Mouse (Mus musculus) heart, embryonic 11.5 days (tissue): ENCODE measurements around the gene Hemk1. TPM values are rescaled to one million over a fixed set of nuclear protein-coding genes. Genes with fewer than 3 reads are reported as not detected.
A peak's percentile ranks its signal among the peaks of the same experiment; 100 is the strongest.

Experiments used
- ATAC-seq: fragments of 200-750 bp; cut with Nextera tagmentation; replicated peaks from 2 replicates; pipeline ENCODE4 v1.8.0; 2017; ENCODE audit warnings: moderate library complexity; ENCODE audit not compliant: insufficient number of reproducible peaks, low FRiP score, low TSS enrichment
- H3K27ac ChIP-seq: fragments of 300-500 bp; sonication (generic); 2 replicates; pipeline ENCODE4 v1.5.1; 2014; ENCODE audit warnings: mild to moderate bottlenecking, low read depth, low read length
- H3K27me3 ChIP-seq: fragments of 300-500 bp; sonication (generic); 2 replicates; pipeline ENCODE4 v1.6.1; 2014; ENCODE audit warnings: mild to moderate bottlenecking, low read length, mixed read lengths; ENCODE audit not compliant: control insufficient read depth, insufficient read depth
- H3K36me3 ChIP-seq: fragments of 300-500 bp; sonication (generic); 2 replicates; pipeline ENCODE4 v1.6.1; 2014; ENCODE audit warnings: mild to moderate bottlenecking, low read length, moderate library complexity, mixed read lengths; ENCODE audit not compliant: control insufficient read depth, insufficient read depth
- H3K4me1 ChIP-seq: fragments of 300-500 bp; sonication (generic); 2 replicates; pipeline ENCODE4 v1.6.1; 2014; ENCODE audit warnings: low read length; ENCODE audit not compliant: control insufficient read depth, insufficient read depth
- H3K4me2 ChIP-seq: fragments of 300-500 bp; sonication (generic); 2 replicates; pipeline ENCODE4 v1.6.1; 2014; ENCODE audit warnings: mild to moderate bottlenecking, moderate library complexity
- H3K4me3 ChIP-seq: fragments of 300-500 bp; sonication (generic); 2 replicates; pipeline ENCODE4 v1.5.1; 2014; ENCODE audit warnings: low read depth, low read length
- H3K9ac ChIP-seq: fragments of 300-500 bp; sonication (generic); 2 replicates; pipeline ENCODE4 v1.6.1; 2014; ENCODE audit warnings: mild to moderate bottlenecking, low read depth, low read length, moderate library complexity
- H3K9me3 ChIP-seq: fragments of 300-500 bp; sonication (generic); replicated peaks from 2 replicates; pipeline ENCODE4 v1.6.1; 2016; ENCODE audit warnings: low read length; ENCODE audit not compliant: control insufficient read depth
- WGBS: fragments of 180-500 bp; shearing (Covaris S2); extraction: QIAGEN DNeasy Blood & Tissue Kit; methylation state at CpG from one replicate; pipeline ENCODE4 v1.1.7; 2014; ENCODE audit not compliant: insufficient replicate concordance; 5-methylcytosine and 5-hydroxymethylcytosine counted together
- polyA plus RNA-seq: library from polyadenylated mRNA; unstranded; fragments of >200 nt; fragmentation: Nextera tagmentation; extraction: Ambion mirVana; gene quantifications from 2 replicates; pipeline ENCODE4 v1.2.1, GENCODE M21; 2014

Gene Hemk1
- polyA plus RNA-seq, 1 experiment from 2014 or later = 12.1 TPM

GRCm38 (mm10) chr9:107372441-107372840 is 34.3 kb upstream of the Hemk1 start:
- Histone ChIP-seq H3K4me2 (no peak overlapping the region), H3K27ac (0 out of 2 replicates have a peak overlapping the region, but pooled peaks have one; percentile 6), H3K9me3 (no peaks in the 10 kb centered on the region), H3K27me3 (peaks cover 12% of the 10 kb centered on the region; the same call in 1 of the 2 replicates), H3K4me1 (peaks cover 42% of the 10 kb centered on the region), H3K9ac (no peak overlapping the region), H3K4me3 (no peak overlapping the region), H3K36me3 (no peaks in the 10 kb centered on the region)
- no peak for ATAC-seq
- WGBS = 59% methylated on average over 4 of the region's 4 CpGs

- Histone ChIP-seq H3K9me3 (no peaks in the 10 kb centered on the region), H3K4me3 (no peak overlapping the region), H3K27me3 (no peaks in the 10 kb centered on the region), H3K9ac (0 out of 2 replicates have a peak overlapping the region, but pooled peaks have one; percentile 59), H3K36me3 (no peaks in the 10 kb centered on the region), H3K4me2 (peak overlapping the region; percentile 14), H3K4me1 (peaks cover 42% of the 10 kb centered on the region), H3K27ac (peak overlapping the region; percentile 80)
- 0% methylated on average over 4 of the region's 4 CpGs for WGBS
- peak; percentile 20; the same call in 1 of the 2 replicates for ATAC-seq
These were observed 31.9 kb upstream of the Hemk1 start for GRCm38 (mm10) chr9:107370106-107370463.

- no peak overlapping the region for H3K4me3 ChIP-seq
- H3K36me3 ChIP-seq = no peaks in the 10 kb centered on the region
- WGBS = 22% methylated on average over 10 of the region's 10 CpGs
- peak overlapping the region; percentile 80 for H3K27ac ChIP-seq
- peak overlapping the region; percentile 14 for H3K4me2 ChIP-seq
- H3K9ac ChIP-seq = peak overlapping the region; percentile 59
- H3K27me3 ChIP-seq = no peaks in the 10 kb centered on the region
- peak; percentile 90 for ATAC-seq
- no peaks in the 10 kb centered on the region for H3K9me3 ChIP-seq
- peaks cover 37% of the 10 kb centered on the region for H3K4me1 ChIP-seq
These were observed 31.3 kb upstream of the Hemk1 start for GRCm38 (mm10) chr9:107369270-107370105.

DNA sequence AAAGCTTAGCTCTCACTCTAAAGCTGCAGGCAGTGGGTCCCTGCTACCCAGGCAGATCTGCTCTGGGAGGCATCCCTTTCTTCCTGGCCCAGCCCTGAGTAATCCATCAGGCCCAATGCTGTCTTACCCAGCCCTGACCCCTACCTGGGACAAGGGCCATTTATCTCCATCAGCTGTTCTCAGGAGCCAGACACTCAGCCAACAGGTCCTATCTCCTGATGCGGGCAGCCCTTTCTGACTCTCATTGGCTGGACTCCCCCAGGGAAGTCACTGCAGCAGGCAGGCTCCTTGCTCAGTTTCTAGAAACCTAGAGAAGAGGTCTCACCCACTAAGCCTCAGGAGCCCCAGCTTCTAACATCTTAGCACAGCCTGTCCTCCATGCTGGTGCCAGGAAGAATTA is 30.2 kb upstream of the Hemk1 start:
- peak overlapping the region; percentile 80 for H3K27ac ChIP-seq
- no peaks in the 10 kb centered on the region for H3K9me3 ChIP-seq
- 86% methylated on average over 1 of the region's 1 CpGs for WGBS
- no peak overlapping the region for H3K9ac ChIP-seq
- H3K4me2 ChIP-seq = no peak overlapping the region
- no peaks in the 10 kb centered on the region for H3K36me3 ChIP-seq
- H3K27me3 ChIP-seq = no peaks in the 10 kb centered on the region
- H3K4me1 ChIP-seq = peaks cover 37% of the 10 kb centered on the region
- ATAC-seq = no peak; the same call in 1 of the 2 replicates
- H3K4me3 ChIP-seq = no peak overlapping the region

GRCm38 (mm10) chr9:107366644-107367043 is 28.5 kb upstream of the Hemk1 start:
- Histone ChIP-seq H3K9ac (no peak overlapping the region), H3K27ac (no peak overlapping the region), H3K9me3 (no peaks in the 10 kb centered on the region), H3K4me3 (no peak overlapping the region), H3K36me3 (no peaks in the 10 kb centered on the region), H3K4me1 (peaks cover 31% of the 10 kb centered on the region), H3K27me3 (no peaks in the 10 kb centered on the region), H3K4me2 (no peak overlapping the region)
- 6% methylated on average over 3 of the region's 3 CpGs for WGBS
- no peak for ATAC-seq

GRCm38 (mm10) chr9:107360989-107361388 is 22.8 kb upstream of the Hemk1 start:
- Histone ChIP-seq H3K4me2 (peak overlapping the region; percentile 15), H3K27ac (peak overlapping the region; percentile 69), H3K36me3 (no peaks in the 10 kb centered on the region), H3K9ac (0 out of 2 replicates have a peak overlapping the region, but pooled peaks have one; percentile 36), H3K9me3 (no peaks in the 10 kb centered on the region), H3K27me3 (no peaks in the 10 kb centered on the region), H3K4me3 (no peak overlapping the region), H3K4me1 (peaks cover 20% of the 10 kb centered on the region)
- peak; percentile 49 for ATAC-seq
- 7% methylated on average over 3 of the region's 3 CpGs for WGBS

GRCm38 (mm10) chr9:107357651-107358050 is 19.5 kb upstream of the Hemk1 start:
- H3K4me2 ChIP-seq = no peak overlapping the region
- no peak for ATAC-seq
- H3K27ac ChIP-seq = no peak overlapping the region
- H3K36me3 ChIP-seq = no peaks in the 10 kb centered on the region
- H3K9me3 ChIP-seq = no peaks in the 10 kb centered on the region
- WGBS = 20% methylated on average over 5 of the region's 5 CpGs
- peaks cover 8% of the 10 kb centered on the region; the same call in 1 of the 2 replicates for H3K27me3 ChIP-seq
- H3K9ac ChIP-seq = no peak overlapping the region
- H3K4me1 ChIP-seq = peaks cover 20% of the 10 kb centered on the region
- no peak overlapping the region for H3K4me3 ChIP-seq

DNA sequence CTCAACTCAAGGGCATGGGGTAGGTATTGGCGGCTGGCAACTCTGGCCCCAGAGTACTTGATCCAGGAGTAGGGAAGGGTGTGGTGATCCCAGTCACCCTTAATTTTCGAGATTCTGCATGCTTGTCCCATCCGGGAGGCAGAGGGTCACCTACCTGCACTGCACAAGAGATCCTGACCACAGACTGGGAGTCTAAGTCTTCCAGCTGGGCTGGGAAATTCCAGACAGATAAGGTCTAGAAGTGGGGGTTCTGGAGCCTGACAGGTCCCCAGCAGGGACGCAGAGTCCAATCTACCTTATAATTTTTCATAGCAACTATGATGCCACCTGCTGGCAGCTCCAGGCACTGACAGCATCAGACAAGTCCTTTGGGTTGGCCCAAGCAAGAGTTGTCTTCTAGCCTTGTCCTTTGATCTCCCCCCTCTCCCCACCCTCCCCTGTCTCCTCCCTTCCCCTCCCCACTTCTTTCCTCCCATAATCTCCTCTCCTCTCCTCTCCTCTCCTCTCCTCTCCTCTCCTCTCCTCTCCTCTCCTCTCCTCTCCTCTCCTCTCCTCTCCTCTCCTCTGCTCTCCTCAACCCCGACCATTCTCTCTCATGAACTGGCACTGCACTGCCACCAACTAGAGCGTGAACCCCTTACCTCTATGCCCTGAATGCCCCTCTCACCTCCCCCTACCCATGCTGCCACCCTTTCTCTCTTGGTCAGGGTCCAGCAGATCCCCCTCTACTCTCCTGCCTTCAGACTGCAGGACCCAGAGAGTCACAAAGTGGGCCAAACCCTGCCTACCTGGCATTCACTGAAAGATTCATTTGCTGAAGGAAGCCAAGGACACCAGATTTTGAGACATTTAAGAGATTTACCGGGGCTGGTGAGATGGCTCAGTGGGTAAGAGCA is 18.0 kb upstream of the Hemk1 start:
- no peak overlapping the region for H3K4me3 ChIP-seq
- no peaks in the 10 kb centered on the region for H3K36me3 ChIP-seq
- 48% methylated on average over 7 of the region's 7 CpGs for WGBS
- ATAC-seq = no peak
- H3K27ac ChIP-seq = no peak overlapping the region
- no peak overlapping the region for H3K9ac ChIP-seq
- no peak overlapping the region for H3K4me2 ChIP-seq
- H3K4me1 ChIP-seq = peaks cover 12% of the 10 kb centered on the region
- no peaks in the 10 kb centered on the region for H3K9me3 ChIP-seq
- peaks cover 8% of the 10 kb centered on the region; the same call in 1 of the 2 replicates for H3K27me3 ChIP-seq
